Mouse (Mus musculus) gastrocnemius, postnatal 4 days (tissue): ENCODE measurements at regions not wholly inside any gene's neighbourhood (a gene's known extent, or its start where the extent isn't known, plus 50 kb on each side); places are given as distances from the start of the nearest gene placed in this dataset.
A peak's percentile ranks its signal among the peaks of the same experiment; 100 is the strongest.
"Not testable (repeated sequence)": the region's sequence is repeated elsewhere in the genome, so short reads cannot be mapped to it uniquely, and the experiment has no call there.

Experiments used
- DNase-seq, 2 experiments: peaks; one replicate each; pipeline ENCODE4 v3.0.0; 2021 to 2022; ENCODE audit warnings: low spot score in 2 of 2, mixed read lengths in 2 of 2

DNA sequence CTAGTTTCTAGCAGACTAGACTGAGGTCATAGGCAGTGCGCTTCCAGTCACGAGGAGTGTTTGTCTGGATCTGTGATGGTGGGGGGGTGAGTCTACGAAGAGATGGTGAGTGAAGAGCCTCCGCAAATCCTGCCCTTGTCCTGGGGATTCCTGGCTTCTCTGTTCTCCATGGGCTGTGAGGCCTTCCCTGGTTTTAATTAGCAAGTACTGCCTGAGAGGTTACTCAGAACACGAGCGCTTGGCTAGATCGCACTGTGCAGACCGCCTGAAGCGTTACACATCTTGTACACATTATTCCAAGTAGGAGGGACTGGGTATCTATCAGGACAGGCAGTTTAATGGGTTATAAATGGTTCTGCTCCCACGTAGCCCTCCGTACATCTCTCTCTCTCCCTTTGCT lies 76.9 kb downstream of the Cpn2 start:
- DNase-seq, result no peak

DNA sequence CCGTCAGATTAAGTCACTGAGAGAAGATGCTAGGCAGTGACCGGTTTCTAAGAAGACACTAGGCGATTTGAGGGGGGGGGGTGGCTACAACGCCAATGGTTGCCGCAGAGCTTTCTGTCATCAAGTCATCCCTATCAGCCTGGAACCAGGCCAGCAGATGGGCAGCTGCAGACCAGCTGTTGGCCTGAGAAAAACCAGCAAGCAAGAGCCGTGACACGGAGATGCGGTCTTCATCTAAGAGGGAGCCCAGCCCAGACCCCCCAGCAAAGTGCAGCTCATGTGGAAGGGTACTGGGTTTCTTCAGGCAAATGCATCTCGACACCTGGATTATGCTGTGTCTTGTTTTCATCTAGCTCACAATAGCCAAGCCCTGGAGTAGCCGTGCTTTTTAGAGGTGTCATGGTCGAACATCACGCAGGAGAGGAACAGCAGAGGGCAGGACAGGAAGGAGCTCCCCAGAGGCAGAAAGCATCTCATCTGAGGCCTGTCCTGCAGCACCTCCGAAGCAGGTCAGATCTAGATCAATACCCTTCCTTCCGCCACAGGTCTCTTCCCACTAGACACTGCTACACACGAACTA lies 76.3 kb downstream of the Cpn2 start:
- DNase-seq, result no peak

DNA sequence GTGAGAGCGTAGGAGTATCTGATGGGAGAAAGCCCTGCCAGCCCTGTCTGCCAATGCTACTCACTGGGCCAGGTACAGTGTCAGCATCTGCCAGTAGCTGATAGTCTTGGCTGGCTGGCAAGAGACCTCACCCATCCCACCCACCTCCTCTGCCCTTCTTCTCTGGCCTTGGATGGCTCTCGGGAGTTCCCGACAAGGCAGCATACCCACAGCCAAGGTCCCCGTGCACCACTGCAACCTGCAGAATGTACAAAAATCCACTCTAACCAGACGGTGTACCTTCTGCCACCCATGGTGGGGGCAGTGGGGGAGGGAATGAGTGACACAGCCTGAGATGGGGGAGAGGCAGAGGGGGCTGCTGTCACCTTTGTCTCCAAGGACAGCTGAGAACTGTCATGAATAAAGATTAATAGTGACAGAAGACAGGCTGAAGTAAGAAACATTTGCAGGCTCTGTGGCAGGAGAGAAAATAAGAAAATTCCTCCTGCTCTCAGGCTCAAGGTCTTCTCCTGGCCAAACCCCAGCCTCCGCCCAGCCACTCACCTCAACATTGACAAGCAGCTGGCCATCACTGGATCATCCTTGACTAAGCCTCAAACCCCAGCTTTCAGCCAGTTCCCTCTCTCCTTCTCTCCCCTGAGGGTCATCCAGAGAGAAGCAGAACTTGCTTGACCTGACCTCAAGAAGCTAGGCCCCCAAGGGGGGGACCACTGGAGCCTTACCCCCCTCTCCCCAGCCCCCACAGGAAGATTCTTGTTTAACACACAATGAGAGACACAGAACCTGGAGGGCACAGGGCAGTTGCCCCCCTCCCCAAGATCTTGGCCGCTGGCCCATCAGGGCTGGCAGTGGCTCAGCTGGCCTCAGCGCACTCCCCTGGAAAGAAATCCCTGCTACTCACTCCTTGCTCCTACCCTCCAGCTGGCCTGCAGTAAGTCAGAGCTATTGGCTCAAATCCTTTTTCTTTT lies 73.7 kb downstream of the Cpn2 start:
- peak; percentile 52 to 66 for DNase-seq

DNA sequence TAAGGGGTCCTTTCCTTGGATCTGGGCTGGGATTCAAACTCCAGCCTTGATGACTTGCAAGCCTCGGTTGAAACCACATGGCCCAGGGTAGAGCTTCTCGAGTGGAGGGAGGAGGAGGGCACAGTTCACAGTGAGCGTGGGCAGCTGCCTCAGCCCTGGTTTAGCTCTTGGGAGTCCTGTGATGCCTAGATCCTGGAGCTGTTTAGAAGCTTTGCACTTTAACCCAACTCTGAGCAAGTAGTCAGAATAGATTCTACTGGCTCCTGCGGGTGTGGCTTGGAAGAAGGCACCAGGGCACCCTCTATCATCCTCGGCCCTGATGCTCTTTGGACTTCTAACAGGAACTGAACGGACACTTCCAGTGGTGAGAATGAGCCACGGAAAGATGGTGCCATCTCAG lies 72.5 kb downstream of the Cpn2 start:
- no peak for DNase-seq

- not testable (repeated sequence) for DNase-seq
These were observed 71.4 kb downstream of the Cpn2 start for GRCm38 (mm10) chr16:30195859-30196258.

GRCm38 (mm10) chr16:30197351-30197750 lies 69.9 kb downstream of the Cpn2 start:
- DNase-seq, result no peak

DNA sequence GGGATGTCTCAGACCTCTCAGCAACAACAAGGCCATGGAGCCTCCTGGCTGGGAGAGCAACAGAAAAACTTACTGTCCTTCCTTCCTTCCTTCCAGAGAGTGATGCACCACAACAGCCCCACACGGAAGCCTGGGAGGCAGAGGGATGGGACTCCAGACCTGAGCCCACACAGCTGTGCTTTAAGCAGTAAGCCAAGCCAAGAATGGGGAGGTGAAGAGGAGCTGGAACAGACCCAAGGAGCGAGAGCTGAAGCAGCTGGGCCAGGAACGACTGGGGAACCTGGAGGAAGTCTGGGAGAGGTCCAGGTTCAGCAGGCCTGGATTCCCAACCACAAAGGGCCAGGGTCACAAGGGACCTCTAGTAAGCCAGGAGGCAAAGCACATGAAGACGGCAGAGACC lies 67.5 kb downstream of the Cpn2 start:
- DNase-seq, result peak in 1 of 2 experiments; percentile 30

GRCm38 (mm10) chr16:30204144-30204543 lies 63.2 kb downstream of the Cpn2 start:
- no peak for DNase-seq

DNA sequence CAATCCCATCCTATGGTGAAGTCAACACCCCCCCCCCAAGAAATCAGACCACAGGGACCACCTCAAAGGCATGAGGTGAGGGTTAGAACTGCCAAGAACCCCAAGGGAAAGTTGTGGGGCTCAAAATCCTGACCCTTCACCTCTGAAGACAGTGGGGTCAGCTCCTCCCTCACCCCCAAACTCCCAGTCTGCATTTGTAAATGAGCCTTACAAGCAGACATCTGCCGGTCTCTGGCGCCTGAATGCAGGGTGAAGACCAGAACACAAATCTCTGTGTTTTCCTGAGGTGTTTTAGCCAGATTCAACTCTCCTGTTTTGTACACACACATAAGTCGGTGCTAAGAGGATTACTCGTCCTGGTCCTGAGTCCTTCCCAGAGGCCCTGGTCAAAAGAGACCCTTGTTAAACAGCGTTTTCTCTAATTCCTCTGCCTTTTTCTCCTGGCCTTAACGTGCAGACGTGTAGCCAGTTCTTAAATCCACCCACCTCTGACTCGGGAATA lies 61.9 kb downstream of the Cpn2 start:
- DNase-seq, result no peak

GRCm38 (mm10) chr16:30205816-30206356 lies 61.4 kb downstream of the Cpn2 start:
- no peak for DNase-seq
